Mouse (Mus musculus): ENCODE results near the gene Rcsd1. TPM values are rescaled to one million over a fixed set of nuclear protein-coding genes. Genes with fewer than 3 reads are reported as not detected.
A peak's percentile ranks its signal among the peaks of the same experiment; 100 is the strongest.

Gene Rcsd1
- polyA plus RNA-seq (2012; rRNA removed), result 33.9 and 40.9 TPM in 2 replicates

DNA sequence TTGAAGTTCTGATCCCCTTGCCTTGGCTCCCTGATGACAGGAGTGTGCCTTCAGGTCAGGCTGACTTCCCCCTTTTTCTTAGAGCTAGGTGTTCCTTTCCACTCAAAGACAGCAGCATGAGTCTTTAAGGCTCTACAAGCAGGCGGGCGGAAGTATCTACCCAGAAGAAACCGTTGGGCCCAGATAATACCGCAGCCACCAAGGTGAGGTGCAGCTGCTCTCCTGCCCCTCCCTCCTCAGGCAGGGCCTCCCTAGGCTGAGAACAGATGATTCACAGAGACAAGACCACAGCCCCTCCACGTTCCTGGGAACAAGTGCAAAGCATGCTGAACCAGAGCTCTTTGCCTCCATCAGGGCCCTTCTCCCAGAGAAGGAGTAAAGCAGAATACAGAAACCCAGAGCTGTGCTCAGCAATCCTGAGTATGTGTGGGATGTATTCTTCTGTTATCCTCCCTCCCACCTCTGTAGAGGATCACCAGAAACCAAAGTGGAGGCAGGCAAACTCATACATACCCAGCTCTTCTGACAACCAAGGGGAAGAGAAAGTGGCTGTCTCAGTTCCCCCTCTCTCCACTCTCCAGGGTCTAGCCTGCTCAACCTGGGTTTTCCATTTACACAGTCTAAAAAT, at the start of gene Rcsd1:
Rcsd1 (minus strand) TSS at position 129 of the 628 bp plus-strand sequence.
- peaks cover 10% of the 10 kb centered on the region for H3K4me1 ChIP-seq (ENCODE audit: control insufficient read depth, insufficient read depth, low read length)
- no peak for DNase-seq
- peak within 1 kb of the TSS; percentile 100 for H3K4me3 ChIP-seq (replicated peaks; ENCODE audit: extremely low read depth, low read depth, low read length)
- WGBS, result 65% methylated on average over 5 of the region's 5 CpGs
- no peak for TF ChIP-seq CTCF (IDR thresholded peaks at IDR 0.05; ENCODE audit: insufficient read depth, low read length)
- no peak for TF ChIP-seq POLR2A (IDR thresholded peaks at IDR 0.05; ENCODE audit: borderline replicate concordance, extremely low read depth, low read depth, low read length)

DNA sequence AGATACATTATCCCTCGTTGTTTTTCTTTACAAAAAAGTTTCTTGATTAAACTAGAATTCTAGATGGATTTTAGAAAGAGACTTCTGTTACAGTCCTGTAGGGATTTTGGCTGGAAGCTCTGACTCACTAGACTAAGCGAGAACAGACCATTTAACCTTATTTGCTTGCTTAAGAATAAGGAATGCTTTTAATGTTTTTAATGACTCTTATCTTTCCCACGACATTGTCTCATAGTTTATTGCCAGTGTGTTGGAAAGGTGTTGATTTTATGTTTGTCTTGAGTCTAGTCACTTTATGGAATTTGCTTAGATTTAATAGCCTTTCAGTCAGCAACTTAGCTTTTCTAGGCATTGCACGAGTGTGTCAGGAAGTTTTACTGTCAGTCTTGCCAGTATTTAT, 45.6 kb upstream of the Rcsd1 start:
- Histone ChIP-seq H3K4me1 (ENCODE audit: control insufficient read depth, insufficient read depth, low read length) (no peaks in the 10 kb centered on the region), H3K4me3 (replicated peaks; ENCODE audit: extremely low read depth, low read depth, low read length) (no peak overlapping the region)
- TF ChIP-seq POLR2A (IDR thresholded peaks at IDR 0.05; ENCODE audit: borderline replicate concordance, extremely low read depth, low read depth, low read length), result no peak
- TF ChIP-seq CTCF (IDR thresholded peaks at IDR 0.05; ENCODE audit: insufficient read depth, low read length), result no peak
- WGBS, result 35% methylated on average over 4 of the region's 4 CpGs
- no peak for DNase-seq

- DNase-seq, result no peak
- no peak overlapping the region for H3K4me3 ChIP-seq (replicated peaks; ENCODE audit: extremely low read depth, low read depth, low read length)
- no peaks in the 10 kb centered on the region for H3K4me1 ChIP-seq (ENCODE audit: control insufficient read depth, insufficient read depth, low read length)
These were observed 44.6 kb upstream of the Rcsd1 start for GRCm38 (mm10) chr1:165754205-165754604.

DNA sequence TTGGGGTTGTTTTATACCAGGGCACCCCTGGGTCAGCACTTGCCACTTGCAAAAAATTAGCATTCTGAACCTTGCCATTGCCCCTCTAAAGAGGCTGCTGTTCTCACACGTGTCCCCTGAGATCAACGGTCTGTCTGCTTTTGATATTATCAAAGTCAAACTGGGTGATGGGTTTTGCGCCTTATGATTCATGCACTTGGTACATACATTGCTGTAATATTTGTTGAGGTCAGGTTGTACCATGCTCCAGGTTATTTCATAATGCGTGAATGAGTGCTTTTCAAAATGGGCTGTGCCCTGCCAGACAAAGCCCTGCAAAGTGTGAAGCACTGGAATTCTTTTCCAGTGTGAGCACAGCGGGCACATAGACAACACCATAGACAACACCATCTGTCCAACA, 42.3 kb upstream of the Rcsd1 start:
- no peak for DNase-seq
- 69% methylated on average over 5 of the region's 5 CpGs for WGBS
- H3K4me1 ChIP-seq (ENCODE audit: control insufficient read depth, insufficient read depth, low read length), result no peaks in the 10 kb centered on the region
- TF ChIP-seq POLR2A (IDR thresholded peaks at IDR 0.05; ENCODE audit: borderline replicate concordance, extremely low read depth, low read depth, low read length) (no peak), CTCF (IDR thresholded peaks at IDR 0.05; ENCODE audit: insufficient read depth, low read length) (no peak)
- no peak overlapping the region for H3K4me3 ChIP-seq (replicated peaks; ENCODE audit: extremely low read depth, low read depth, low read length)

More at GRCm38 (mm10) chr1:165754205-165754604, 44.6 kb upstream of the Rcsd1 start:
- no peak for TF ChIP-seq POLR2A (IDR thresholded peaks at IDR 0.05; ENCODE audit: borderline replicate concordance, extremely low read depth, low read depth, low read length)
- no peak for TF ChIP-seq CTCF (IDR thresholded peaks at IDR 0.05; ENCODE audit: insufficient read depth, low read length)
- WGBS, result 83% methylated on average over 6 of the region's 6 CpGs

- no peak overlapping the region for H3K4me3 ChIP-seq (replicated peaks; ENCODE audit: extremely low read depth, low read depth, low read length)
- H3K4me1 ChIP-seq (ENCODE audit: control insufficient read depth, insufficient read depth, low read length), result no peaks in the 10 kb centered on the region
- DNase-seq, result no peak
- TF ChIP-seq CTCF (IDR thresholded peaks at IDR 0.05; ENCODE audit: insufficient read depth, low read length), result no peak
- no peak for TF ChIP-seq POLR2A (IDR thresholded peaks at IDR 0.05; ENCODE audit: borderline replicate concordance, extremely low read depth, low read depth, low read length)
These were observed 41.6 kb upstream of the Rcsd1 start for GRCm38 (mm10) chr1:165751142-165751541.

DNA sequence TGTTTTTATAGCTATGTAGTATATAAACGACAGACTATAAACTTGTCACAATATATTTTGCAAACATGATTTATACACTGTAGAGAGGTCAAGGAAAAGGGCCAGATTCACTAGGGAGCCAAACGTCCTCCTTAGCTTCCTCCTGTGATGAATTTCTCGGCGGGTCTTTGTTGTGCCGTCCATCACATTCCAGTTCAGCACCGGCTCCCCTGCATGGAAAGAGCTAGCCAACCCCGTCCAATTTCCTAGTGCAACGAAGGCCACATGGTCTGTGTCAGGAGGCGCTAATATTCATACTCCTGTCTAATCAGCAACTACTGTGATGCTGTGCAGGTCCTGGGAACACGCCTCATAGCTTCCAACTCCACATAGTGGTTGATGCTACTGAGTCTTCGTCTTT, 38.5 kb upstream of the Rcsd1 start:
- 28% methylated on average over 11 of the region's 11 CpGs for WGBS
- no peak for DNase-seq
- H3K4me3 ChIP-seq (replicated peaks; ENCODE audit: extremely low read depth, low read depth, low read length), result no peak overlapping the region
- no peaks in the 10 kb centered on the region for H3K4me1 ChIP-seq (ENCODE audit: control insufficient read depth, insufficient read depth, low read length)
- TF ChIP-seq POLR2A (IDR thresholded peaks at IDR 0.05; ENCODE audit: borderline replicate concordance, extremely low read depth, low read depth, low read length), result no peak
- TF ChIP-seq CTCF (IDR thresholded peaks at IDR 0.05; ENCODE audit: insufficient read depth, low read length), result no peak

DNA sequence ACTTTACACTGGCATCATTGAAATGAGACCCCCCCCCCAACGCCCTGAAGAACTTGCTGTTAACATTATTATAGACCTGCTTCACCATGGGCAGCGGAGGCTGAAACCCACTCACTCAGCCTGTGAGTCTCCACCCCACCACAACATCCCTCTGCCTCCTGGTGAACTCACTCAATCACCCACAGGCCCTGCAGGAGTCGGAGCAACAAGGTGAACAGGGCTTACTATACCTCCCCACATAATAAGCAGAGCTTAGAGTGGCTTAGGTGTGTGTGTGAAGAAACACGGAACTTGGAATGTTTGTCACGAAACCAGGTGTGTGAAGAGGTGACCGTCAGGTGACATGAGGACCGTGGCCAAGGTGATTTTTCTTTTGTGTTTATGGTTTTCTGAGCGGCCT, 32.4 kb upstream of the Rcsd1 start:
- TF ChIP-seq POLR2A (IDR thresholded peaks at IDR 0.05; ENCODE audit: borderline replicate concordance, extremely low read depth, low read depth, low read length) (no peak), CTCF (IDR thresholded peaks at IDR 0.05; ENCODE audit: insufficient read depth, low read length) (no peak)
- WGBS, result 75% methylated on average over 8 of the region's 8 CpGs
- DNase-seq, result no peak
- Histone ChIP-seq H3K4me3 (replicated peaks; ENCODE audit: extremely low read depth, low read depth, low read length) (no peak overlapping the region), H3K4me1 (ENCODE audit: control insufficient read depth, insufficient read depth, low read length) (no peaks in the 10 kb centered on the region)

DNA sequence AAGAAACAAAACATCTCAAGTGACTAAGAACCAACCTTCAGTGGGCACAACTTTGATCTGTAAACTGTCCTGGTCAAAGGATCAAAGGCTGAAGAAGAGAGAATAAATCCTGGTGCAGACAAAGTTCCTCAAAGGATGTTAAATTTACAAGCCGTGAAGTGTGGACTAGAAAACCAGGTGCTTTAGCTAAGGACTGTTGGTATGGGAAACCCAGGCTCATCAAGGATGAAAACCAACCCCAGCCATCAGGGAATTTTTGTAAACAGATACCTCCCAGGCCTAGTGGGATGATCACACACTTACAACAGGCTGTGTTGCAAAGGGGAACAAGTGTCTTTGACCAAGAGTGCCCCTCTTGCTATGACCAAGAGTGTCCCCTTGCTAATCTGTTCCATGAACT, 29.4 kb upstream of the Rcsd1 start:
- whole genome bisulfite sequencing, result 86% methylated on average over 1 of the region's 1 CpGs
- DNase-seq, result no peak
- Histone ChIP-seq H3K4me3 (replicated peaks; ENCODE audit: extremely low read depth, low read depth, low read length) (no peak overlapping the region), H3K4me1 (ENCODE audit: control insufficient read depth, insufficient read depth, low read length) (0 out of 2 replicates have a peak, but pooled peaks cover 2% of the 10 kb centered on the region)
- no peak for TF ChIP-seq CTCF (IDR thresholded peaks at IDR 0.05; ENCODE audit: insufficient read depth, low read length)
- TF ChIP-seq POLR2A (IDR thresholded peaks at IDR 0.05; ENCODE audit: borderline replicate concordance, extremely low read depth, low read depth, low read length), result no peak

DNA sequence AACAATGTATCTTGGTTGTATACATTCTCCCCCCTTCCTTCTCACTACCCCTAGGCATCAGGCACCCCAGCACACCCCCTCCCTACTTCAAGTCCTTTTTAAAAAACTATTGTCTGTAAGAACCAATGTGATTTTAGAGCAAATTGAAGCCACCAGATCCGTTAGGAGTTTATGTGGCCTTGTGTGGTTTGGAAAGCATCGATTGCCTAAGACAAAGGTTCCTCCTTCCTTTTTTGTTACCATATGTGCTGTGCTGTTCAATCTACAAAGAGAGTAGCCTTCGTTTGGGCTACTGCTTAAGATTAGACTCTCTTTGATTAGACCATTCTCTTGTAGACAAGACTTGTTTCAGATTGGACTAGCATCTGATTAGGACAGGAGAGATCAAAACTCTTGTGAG, 28.3 kb upstream of the Rcsd1 start:
- 0 out of 2 replicates have a peak, but pooled peaks cover 2% of the 10 kb centered on the region for H3K4me1 ChIP-seq (ENCODE audit: control insufficient read depth, insufficient read depth, low read length)
- WGBS, result 32% methylated on average over 3 of the region's 3 CpGs
- no peak overlapping the region for H3K4me3 ChIP-seq (replicated peaks; ENCODE audit: extremely low read depth, low read depth, low read length)
- no peak for DNase-seq
- TF ChIP-seq CTCF (IDR thresholded peaks at IDR 0.05; ENCODE audit: insufficient read depth, low read length) (no peak), POLR2A (IDR thresholded peaks at IDR 0.05; ENCODE audit: borderline replicate concordance, extremely low read depth, low read depth, low read length) (no peak)

DNA sequence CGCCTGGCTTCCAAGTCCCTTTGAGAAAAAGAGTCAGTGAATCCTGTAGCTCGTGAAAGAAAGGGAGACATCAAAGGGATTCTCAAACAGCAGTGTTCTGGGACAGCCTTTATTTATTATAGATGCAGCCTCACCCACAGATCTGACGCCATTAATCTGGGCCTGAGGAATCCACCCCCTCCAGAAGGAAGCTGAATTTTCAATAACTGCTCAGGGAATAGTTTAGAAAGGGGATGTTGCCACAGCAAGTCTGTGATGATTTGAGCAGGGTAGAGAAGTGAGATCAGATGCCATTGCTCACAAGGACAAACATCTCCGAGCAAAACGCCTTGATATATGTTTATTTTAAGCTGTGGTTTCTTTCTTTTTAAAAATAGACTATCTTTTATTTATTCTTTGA, 27.9 kb upstream of the Rcsd1 start:
- TF ChIP-seq CTCF (IDR thresholded peaks at IDR 0.05; ENCODE audit: insufficient read depth, low read length) (no peak), POLR2A (IDR thresholded peaks at IDR 0.05; ENCODE audit: borderline replicate concordance, extremely low read depth, low read depth, low read length) (no peak)
- Histone ChIP-seq H3K4me1 (ENCODE audit: control insufficient read depth, insufficient read depth, low read length) (0 out of 2 replicates have a peak, but pooled peaks cover 2% of the 10 kb centered on the region), H3K4me3 (replicated peaks; ENCODE audit: extremely low read depth, low read depth, low read length) (no peak overlapping the region)
- DNase-seq, result no peak
- 38% methylated on average over 5 of the region's 5 CpGs for WGBS

Measured in lung, adult 2 months (tissue).